6 mouse cellular contexts compared by ENCODE assay signal in the genomic region with DNA sequence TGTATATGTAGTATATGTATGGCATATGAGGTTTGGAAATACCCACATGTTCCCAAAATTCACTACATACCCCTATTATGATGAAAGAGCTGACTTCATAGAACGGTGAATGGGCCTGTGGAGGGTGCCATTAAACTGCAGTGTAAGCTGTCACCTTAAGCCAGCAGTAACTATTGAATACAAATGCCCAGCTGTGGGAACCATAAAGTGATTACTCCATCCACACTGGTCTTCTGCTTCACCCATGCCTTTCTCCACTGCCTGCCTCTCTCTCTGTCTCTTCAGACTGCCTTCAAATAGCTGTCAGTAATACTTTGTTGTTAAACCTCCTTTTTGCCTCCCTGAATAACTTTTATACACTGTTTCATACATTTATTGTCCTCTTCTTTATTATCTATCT.
DNase-seq lines count a peak whose midpoint lies in the region; ATAC-seq lines count a peak whose summit lies in the region.
"Not testable (repeated sequence)": the region's sequence is repeated elsewhere in the genome, so short reads cannot be mapped to it uniquely, and the experiment has no call there.

No protein-coding gene starts in this region.

- not testable (repeated sequence) for H3K4me1 ChIP-seq in forebrain, embryonic 11.5 days (replicated peaks; ENCODE audit: control insufficient read depth, insufficient read depth, low read length); heart, embryonic 12.5 days (replicated peaks); hindbrain, embryonic 12.5 days; limb, embryonic 15.5 days; liver, embryonic 16.5 days (ENCODE audit: control insufficient read depth, low read depth, low read length); midbrain, embryonic 13.5 days (replicated peaks)

- H3K9me3 ChIP-seq in forebrain, embryonic 11.5 days (ENCODE audit: control insufficient read depth, low read length); heart, embryonic 12.5 days (replicated peaks); hindbrain, embryonic 12.5 days (replicated peaks); limb, embryonic 15.5 days; liver, embryonic 16.5 days (replicated peaks; ENCODE audit: control insufficient read depth, low read length); midbrain, embryonic 13.5 days: not testable (repeated sequence)

- ATAC-seq in forebrain, embryonic 11.5 days (replicated peaks; ENCODE audit: low FRiP score): 0 out of 2 replicates have a peak, but pooled peaks have one; percentile 37
- peak; percentile 36; the same call in 1 of the 2 replicates for ATAC-seq in heart, embryonic 12.5 days (ENCODE audit: insufficient number of reproducible peaks, low FRiP score)
- ATAC-seq in hindbrain, embryonic 12.5 days (ENCODE audit: low FRiP score): peak; percentile 55; the same call in 1 of the 2 replicates
- peak; percentile 32; the same call in 1 of the 2 replicates for ATAC-seq in limb, embryonic 15.5 days (ENCODE audit: insufficient number of reproducible peaks, low FRiP score, low TSS enrichment, low read depth)
- 0 out of 2 replicates have a peak, but pooled peaks have one; percentile 15 for ATAC-seq in liver, embryonic 16.5 days (ENCODE audit: low read depth)
- 0 out of 2 replicates have a peak, but pooled peaks have one; percentile 46 for ATAC-seq in midbrain, embryonic 13.5 days

- 38% methylated on average over 1 of the region's 1 CpGs for WGBS in forebrain, embryonic 11.5 days
- 43% methylated on average over 1 of the region's 1 CpGs for WGBS in heart, embryonic 12.5 days
- WGBS in hindbrain, embryonic 12.5 days: 38% methylated on average over 1 of the region's 1 CpGs
- 27% methylated on average over 1 of the region's 1 CpGs for WGBS in limb, embryonic 15.5 days
- WGBS in liver, embryonic 16.5 days (ENCODE audit: insufficient replicate concordance): 39% methylated on average over 1 of the region's 1 CpGs
- 36% methylated on average over 1 of the region's 1 CpGs for WGBS in midbrain, embryonic 13.5 days

- H3K36me3 ChIP-seq in forebrain, embryonic 11.5 days (ENCODE audit: control insufficient read depth, insufficient read depth, low read length); heart, embryonic 12.5 days; hindbrain, embryonic 12.5 days; limb, embryonic 15.5 days; liver, embryonic 16.5 days (ENCODE audit: control insufficient read depth, insufficient read depth); midbrain, embryonic 13.5 days: not testable (repeated sequence)

- H3K27me3 ChIP-seq in forebrain, embryonic 11.5 days (ENCODE audit: control insufficient read depth, insufficient read depth, low read length); heart, embryonic 12.5 days (replicated peaks); hindbrain, embryonic 12.5 days; limb, embryonic 15.5 days; liver, embryonic 16.5 days (ENCODE audit: control insufficient read depth, insufficient read depth, low read depth, low read length); midbrain, embryonic 13.5 days: not testable (repeated sequence)

- H3K9ac ChIP-seq in forebrain, embryonic 11.5 days (ENCODE audit: low read length); heart, embryonic 12.5 days; hindbrain, embryonic 12.5 days; limb, embryonic 15.5 days; liver, embryonic 16.5 days (ENCODE audit: low read depth, low read length); midbrain, embryonic 13.5 days (replicated peaks): not testable (repeated sequence)

- H3K4me3 ChIP-seq in forebrain, embryonic 11.5 days (ENCODE audit: low read depth, low read length); heart, embryonic 12.5 days; hindbrain, embryonic 12.5 days; limb, embryonic 15.5 days; liver, embryonic 16.5 days (ENCODE audit: low read depth, low read length); midbrain, embryonic 13.5 days (replicated peaks): not testable (repeated sequence)

- not testable (repeated sequence) for DNase-seq in forebrain, embryonic 11.5 days (ENCODE audit: low spot score)

- not testable (repeated sequence) for H3K4me2 ChIP-seq in forebrain, embryonic 11.5 days (ENCODE audit: low read depth, low read length, severe bottlenecking); heart, embryonic 12.5 days; hindbrain, embryonic 12.5 days (replicated peaks); limb, embryonic 15.5 days; liver, embryonic 16.5 days (ENCODE audit: low read depth, low read length); midbrain, embryonic 13.5 days (replicated peaks)

- not testable (repeated sequence) for H3K27ac ChIP-seq in forebrain, embryonic 11.5 days (ENCODE audit: low read depth, low read length); heart, embryonic 12.5 days (ENCODE audit: poor library complexity, severe bottlenecking); hindbrain, embryonic 12.5 days; limb, embryonic 15.5 days; liver, embryonic 16.5 days (ENCODE audit: low read length); midbrain, embryonic 13.5 days
